Mouse (Mus musculus) bone marrow macrophage, adult 2 months (primary cell): ENCODE data around the gene Fndc11.

ENCODE experiments used
- CTCF ChIP-seq: IDR thresholded peaks from 2 replicates; pipeline ENCODE4 v1.5.1; 2012; ENCODE audit warnings: low read depth, mild to moderate bottlenecking, low read length, moderate library complexity
- POLR2A ChIP-seq: IDR thresholded peaks from 2 replicates; pipeline ENCODE4 v1.6.1; 2012; ENCODE audit warnings: mild to moderate bottlenecking, low read depth, low read length, borderline replicate concordance

DNA sequence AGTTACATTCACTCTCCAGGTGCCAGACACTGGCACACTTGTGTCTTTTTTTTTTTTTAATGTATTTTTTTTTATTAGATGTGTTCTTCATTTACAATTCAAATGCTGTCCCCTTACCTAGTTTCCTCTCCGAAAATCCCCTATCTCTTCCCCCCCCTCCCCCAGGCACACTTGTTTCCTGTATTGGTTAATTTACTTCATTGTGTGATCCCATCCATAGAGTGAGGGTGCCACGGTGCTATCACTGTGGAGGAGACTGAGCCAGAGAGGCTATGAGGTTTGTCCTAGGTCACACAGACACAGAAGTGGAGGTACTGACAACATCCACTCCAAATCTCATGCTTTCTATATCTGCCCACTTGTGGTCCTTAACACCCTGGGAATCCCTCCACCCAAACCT lies 19.0 kb downstream of the Fndc11 start:
- TF ChIP-seq CTCF, result no peak
- TF ChIP-seq POLR2A, result no peak
